In genomic region chr2:158611326-158611719, GRCm38 (mm10) we compare ENCODE assay signal across 9 mouse cellular contexts. TPM values are rescaled to one million over a fixed set of nuclear protein-coding genes. Genes with fewer than 3 reads are reported as not detected.
DNase-seq lines count a peak whose midpoint lies in the region; ATAC-seq and TF ChIP-seq lines count a peak whose summit lies in the region.
"Had no signal": no experiment of that assay in that cellular context is flagged by ENCODE, and none has a peak within 500 bp of the region (broad histone marks: within the 10 kb centered on the region; RNA-seq: fewer than 3 reads in every experiment).

No protein-coding gene starts in this region.

- H3K4me3 ChIP-seq in gastrocnemius, adult 2 months: peak overlapping the region; percentile 49; the same call in 1 of the 2 replicates
- H3K4me3 ChIP-seq in lung, embryonic 16.5 days (ENCODE audit: low read length): peak overlapping the region; percentile 12; the same call in 1 of the 2 replicates
- H3K4me3 ChIP-seq in hindbrain, embryonic 14.5 days (replicated peaks; ENCODE audit: low read length): peak overlapping the region; percentile 54
- H3K4me3 ChIP-seq in neural tube, embryonic 14.5 days (ENCODE audit: low read depth, low read length): peak overlapping the region; percentile 44

- H3K36me3 ChIP-seq in lung, embryonic 16.5 days (ENCODE audit: control insufficient read depth, insufficient read depth, low read length): no peaks in the 10 kb centered on the region
- 0 out of 2 replicates have a peak, but pooled peaks cover 7% of the 10 kb centered on the region for H3K36me3 ChIP-seq in hindbrain, embryonic 14.5 days (replicated peaks; ENCODE audit: control insufficient read depth, insufficient read depth)
- H3K36me3 ChIP-seq in neural tube, embryonic 14.5 days (ENCODE audit: control insufficient read depth, insufficient read depth, low read length): no peaks in the 10 kb centered on the region

- WGBS in lung, embryonic 16.5 days: 1% methylated on average over 30 of the region's 30 CpGs
- 1% methylated on average over 30 of the region's 30 CpGs for WGBS in hindbrain, embryonic 14.5 days
- WGBS in neural tube, embryonic 14.5 days: 1% methylated on average over 30 of the region's 30 CpGs

- intact Hi-C loops in gastrocnemius, adult 2 months (cut with DNase I): no loop called here

- DNase-seq in gastrocnemius, adult 2 months: no peak
- DNase-seq in gastrocnemius, postnatal 25 days: no peak
- DNase-seq in lung, postnatal 14 days: no peak
- no peak for DNase-seq in hindbrain, embryonic 14.5 days (ENCODE audit: low spot score)
- no peak for DNase-seq in right cerebral cortex, postnatal 4 days
- no peak for DNase-seq in urinary bladder, adult 18-20 months (ENCODE audit: low spot score in 2 of 2)

- H3K9me3 ChIP-seq in lung, embryonic 16.5 days (ENCODE audit: control insufficient read depth, low read length): no peaks in the 10 kb centered on the region
- H3K9me3 ChIP-seq in hindbrain, embryonic 14.5 days (ENCODE audit: control insufficient read depth, low read length): no peaks in the 10 kb centered on the region
- no peaks in the 10 kb centered on the region for H3K9me3 ChIP-seq in neural tube, embryonic 14.5 days (ENCODE audit: control insufficient read depth, low read length)

- no peak for ATAC-seq in lung, embryonic 16.5 days (ENCODE audit: low read depth)
- no peak for ATAC-seq in hindbrain, embryonic 14.5 days (ENCODE audit: low FRiP score)
- no peak for ATAC-seq in neural tube, embryonic 14.5 days (ENCODE audit: low read depth)

- no peak for TF ChIP-seq CTCF in gastrocnemius, adult 2 months (IDR thresholded peaks at IDR 0.05)

- no peak overlapping the region for H3K27ac ChIP-seq in gastrocnemius, adult 2 months
- no peak overlapping the region for H3K27ac ChIP-seq in lung, embryonic 16.5 days (ENCODE audit: low read length)
- peak overlapping the region; percentile 97 for H3K27ac ChIP-seq in hindbrain, embryonic 14.5 days
- peak overlapping the region; percentile 81 for H3K27ac ChIP-seq in neural tube, embryonic 14.5 days (ENCODE audit: low read depth, low read length)

- H3K9ac ChIP-seq in lung, embryonic 16.5 days (ENCODE audit: low read length): no peak overlapping the region
- H3K9ac ChIP-seq in hindbrain, embryonic 14.5 days: peak overlapping the region; percentile 89
- H3K9ac ChIP-seq in neural tube, embryonic 14.5 days (replicated peaks; ENCODE audit: low read depth, low read length): peak overlapping the region; percentile 72

- no peak overlapping the region for H3K4me2 ChIP-seq in lung, embryonic 16.5 days (ENCODE audit: low read depth, low read length)
- peak overlapping the region; percentile 66 for H3K4me2 ChIP-seq in hindbrain, embryonic 14.5 days (replicated peaks)
- H3K4me2 ChIP-seq in neural tube, embryonic 14.5 days (ENCODE audit: low read depth, low read length): peak overlapping the region; percentile 54

- H3K4me1 ChIP-seq in lung, embryonic 16.5 days (replicated peaks; ENCODE audit: control insufficient read depth, insufficient read depth, low read length): peaks cover 7% of the 10 kb centered on the region; the same call in 1 of the 2 replicates
- peaks cover 11% of the 10 kb centered on the region; the same call in 1 of the 2 replicates for H3K4me1 ChIP-seq in hindbrain, embryonic 14.5 days (replicated peaks; ENCODE audit: control insufficient read depth, insufficient read depth, low read length)
- H3K4me1 ChIP-seq in neural tube, embryonic 14.5 days (ENCODE audit: control insufficient read depth, insufficient read depth, low read length): no peaks in the 10 kb centered on the region

- peaks cover 100% of the 10 kb centered on the region for H3K27me3 ChIP-seq in lung, embryonic 16.5 days (ENCODE audit: control insufficient read depth, insufficient read depth, low read depth, low read length)
- H3K27me3 ChIP-seq in hindbrain, embryonic 14.5 days (ENCODE audit: control insufficient read depth, insufficient read depth, low read length): peaks cover 86% of the 10 kb centered on the region
- H3K27me3 ChIP-seq in neural tube, embryonic 14.5 days (ENCODE audit: control insufficient read depth, insufficient read depth, low read length): peaks cover 28% of the 10 kb centered on the region

RNA-seq across cellular contexts. Expression of gene Slc32a1, which starts 0.8 kb away (rescaled TPM):
- not detected for total RNA-seq in gastrocnemius, adult 2 months (2021)
- total RNA-seq in gastrocnemius, postnatal 25 days (2021): not detected
- not detected in 2 replicates for polyA plus RNA-seq in lung, embryonic 16.5 days (2015; fragmentation: Nextera tagmentation; extraction: Ambion mirVana)
- 8.7 and 11.5 TPM in 2 replicates for polyA plus RNA-seq in hindbrain, embryonic 14.5 days (2014; fragmentation: Nextera tagmentation; extraction: Ambion mirVana)
- polyA plus RNA-seq in neural tube, embryonic 14.5 days (2014; fragmentation: Nextera tagmentation; extraction: Ambion mirVana): 9.2 and 10.7 TPM in 2 replicates
- total RNA-seq: neutrophil, adult 5-6 weeks had no signal

RNA-seq across cellular contexts. Expression of gene Actr5, which starts 13.4 kb away (rescaled TPM):
- total RNA-seq in gastrocnemius, adult 2 months (2021): 1 to 10 TPM; 4.2 to 4.8 TPM
- 1 to 10 TPM; 2.5 to 3.2 TPM for total RNA-seq in gastrocnemius, postnatal 25 days (2021)
- 4.9 and 7.2 TPM in 2 replicates for polyA plus RNA-seq in lung, embryonic 16.5 days (2015; fragmentation: Nextera tagmentation; extraction: Ambion mirVana)
- polyA plus RNA-seq in hindbrain, embryonic 14.5 days (2014; fragmentation: Nextera tagmentation; extraction: Ambion mirVana): 14.6 TPM in 2 replicates
- polyA plus RNA-seq in neural tube, embryonic 14.5 days (2014; fragmentation: Nextera tagmentation; extraction: Ambion mirVana): 12.9 TPM in 2 replicates

RNA-seq across cellular contexts. Expression of gene Ppp1r16b, which starts 53.9 kb away (rescaled TPM):
- total RNA-seq in gastrocnemius, adult 2 months (2021): 1 to 10 TPM; 3.1 to 4.1 TPM
- total RNA-seq in gastrocnemius, postnatal 25 days (2021): 1 to 10 TPM; 4.8 to 5.2 TPM
- 22.5 and 24.4 TPM in 2 replicates for polyA plus RNA-seq in lung, embryonic 16.5 days (2015; fragmentation: Nextera tagmentation; extraction: Ambion mirVana)
- polyA plus RNA-seq in hindbrain, embryonic 14.5 days (2014; fragmentation: Nextera tagmentation; extraction: Ambion mirVana): 20.0 and 20.8 TPM in 2 replicates
- 18.2 and 28.1 TPM in 2 replicates for polyA plus RNA-seq in neural tube, embryonic 14.5 days (2014; fragmentation: Nextera tagmentation; extraction: Ambion mirVana)

Comparison
In these comparisons a context has a peak if more than half of its experiments do, and no peak if none do; other contexts are left out.
1. H3K27ac ChIP-seq: peak in hindbrain, embryonic 14.5 days (single experiment) and neural tube, embryonic 14.5 days (single experiment); none in gastrocnemius, adult 2 months (single experiment) and lung, embryonic 16.5 days (single experiment).
2. Peak in every context shown above with its lines, with median percentiles within 50 percentile points of each other: H3K4me3 ChIP-seq.